Mouse (Mus musculus): Measurements from ENCODE around the gene Syna. TPM values are rescaled to one million over a fixed set of nuclear protein-coding genes. Genes with fewer than 3 reads are reported as not detected.

The Syna gene
- polyA plus RNA-seq, 1 experiment from 2014 or later, result 0.15 TPM

DNA sequence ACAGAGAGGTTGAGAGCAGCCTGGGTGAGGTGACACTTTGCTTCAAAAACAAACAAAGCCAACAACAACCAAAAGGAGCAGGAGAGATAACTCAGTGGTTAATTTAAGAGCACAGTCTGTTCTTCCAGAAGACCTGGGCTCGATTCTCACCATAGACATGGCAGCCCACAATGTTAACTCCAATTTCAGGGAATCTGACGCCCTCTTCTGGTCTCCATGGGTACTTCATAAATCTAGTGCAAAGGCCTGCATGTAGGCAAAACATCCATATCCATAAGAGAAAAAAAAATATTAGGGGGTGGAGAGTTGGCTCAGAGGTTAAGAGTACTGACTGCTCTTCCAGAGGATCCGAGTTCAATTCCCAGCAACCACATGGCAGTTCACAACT, 14.7 kb downstream of the Syna start:
- H3K4me2 ChIP-seq (replicated peaks), result no peak overlapping the region
- H3K9ac ChIP-seq, result no peak overlapping the region
- H3K27ac ChIP-seq, result no peak overlapping the region
- H3K27me3 ChIP-seq, result no peaks in the 10 kb centered on the region
- 57% methylated on average over 3 of the region's 3 CpGs for WGBS
- H3K9me3 ChIP-seq, result no peaks in the 10 kb centered on the region
- H3K36me3 ChIP-seq, result 0 out of 2 replicates have a peak, but pooled peaks cover 7% of the 10 kb centered on the region
- peaks cover 17% of the 10 kb centered on the region for H3K4me1 ChIP-seq
- H3K4me3 ChIP-seq, result no peak overlapping the region
- ATAC-seq (ENCODE audit: insufficient number of reproducible peaks, insufficient read depth, low FRiP score, low TSS enrichment), result no peak

DNA sequence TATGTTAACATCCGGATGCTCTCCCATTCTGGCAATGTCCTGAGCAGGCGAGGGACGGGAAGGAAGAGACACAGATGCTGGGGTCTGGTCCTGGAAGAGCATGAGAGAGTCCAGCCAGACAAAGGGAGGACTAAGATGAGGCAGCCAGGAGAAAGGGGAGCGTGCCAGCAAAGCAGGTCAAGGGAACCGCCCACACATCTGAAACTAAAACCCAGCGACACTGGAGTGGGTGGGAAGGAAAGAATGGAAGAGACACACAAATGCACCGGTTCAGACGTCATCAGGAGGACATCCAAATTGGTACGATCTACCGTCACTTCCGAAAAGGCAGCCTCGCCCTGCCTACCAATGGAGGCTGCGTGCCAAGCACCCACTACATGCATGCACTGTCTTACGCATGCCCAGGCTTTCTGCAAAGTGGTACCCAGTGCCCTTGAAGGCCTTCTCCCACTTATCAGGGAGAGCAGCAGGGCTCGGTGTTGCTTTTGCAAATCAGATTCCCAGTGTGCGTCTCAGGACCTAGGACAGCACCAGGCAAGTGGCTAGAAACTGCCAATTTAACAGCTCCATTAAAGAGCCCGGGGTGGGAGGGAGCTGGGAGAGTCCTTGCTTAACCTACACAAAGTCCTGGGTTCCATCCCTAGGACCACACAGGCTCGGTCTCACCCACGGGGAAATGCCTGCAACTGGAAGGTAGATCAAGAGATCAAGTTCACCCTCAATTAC, 15.3 kb downstream of the Syna start:
- 65% methylated on average over 19 of the region's 19 CpGs for WGBS
- Histone ChIP-seq H3K4me3 (no peak overlapping the region), H3K27me3 (no peaks in the 10 kb centered on the region), H3K27ac (no peak overlapping the region), H3K9me3 (no peaks in the 10 kb centered on the region), H3K4me2 (replicated peaks) (no peak overlapping the region), H3K36me3 (0 out of 2 replicates have a peak, but pooled peaks cover 7% of the 10 kb centered on the region), H3K4me1 (peaks cover 22% of the 10 kb centered on the region), H3K9ac (no peak overlapping the region)
- no peak for ATAC-seq (ENCODE audit: insufficient number of reproducible peaks, insufficient read depth, low FRiP score, low TSS enrichment)

DNA sequence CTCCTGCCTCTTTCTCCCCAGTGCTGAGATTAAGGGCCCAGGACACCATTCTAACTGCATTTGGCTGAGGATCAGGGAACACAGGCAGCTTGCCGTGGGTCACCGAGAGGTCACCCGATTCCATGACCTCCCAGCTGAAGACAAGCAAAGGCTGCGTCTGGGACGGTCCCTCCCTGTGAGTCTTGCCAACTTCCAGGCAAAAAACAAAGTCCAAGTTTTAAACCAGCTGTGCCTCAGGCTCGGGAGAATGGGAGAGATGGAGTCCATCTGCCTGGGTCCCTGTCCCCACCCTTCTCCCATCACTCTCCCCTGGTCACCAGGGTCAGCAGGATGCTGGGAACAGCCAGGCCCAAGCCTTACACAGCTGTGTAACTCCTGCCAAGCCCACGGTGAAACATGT, 18.3 kb downstream of the Syna start:
- no peaks in the 10 kb centered on the region for H3K9me3 ChIP-seq
- no peak overlapping the region for H3K9ac ChIP-seq
- no peak overlapping the region for H3K4me3 ChIP-seq
- no peak for ATAC-seq (ENCODE audit: insufficient number of reproducible peaks, insufficient read depth, low FRiP score, low TSS enrichment)
- no peak overlapping the region; the same call in 1 of the 2 replicates for H3K27ac ChIP-seq
- peaks cover 20% of the 10 kb centered on the region for H3K4me1 ChIP-seq
- 25% methylated on average over 7 of the region's 7 CpGs for WGBS
- H3K4me2 ChIP-seq (replicated peaks), result no peak overlapping the region
- H3K27me3 ChIP-seq, result no peaks in the 10 kb centered on the region
- H3K36me3 ChIP-seq, result peaks cover 21% of the 10 kb centered on the region

DNA sequence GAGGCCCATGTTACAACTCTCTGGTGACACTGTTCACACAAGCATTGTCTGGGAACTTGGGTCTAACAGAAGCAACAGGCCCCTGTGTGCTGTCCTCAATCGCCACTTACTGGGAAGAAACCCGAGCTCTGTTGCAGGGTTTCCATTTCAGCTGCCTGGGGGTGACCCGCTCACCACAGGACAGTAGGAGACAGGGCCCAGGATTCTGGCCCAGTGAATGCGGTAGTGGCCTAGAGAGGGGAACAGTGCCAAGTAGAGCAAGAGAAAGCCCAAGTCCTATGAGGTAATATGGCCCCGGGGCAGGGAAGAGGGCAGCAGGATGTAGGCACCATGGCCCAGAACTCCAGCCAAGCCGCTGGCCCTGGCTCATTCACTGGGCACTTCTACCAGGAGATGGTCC, 19.1 kb downstream of the Syna start:
- Histone ChIP-seq H3K4me3 (no peak overlapping the region), H3K4me2 (replicated peaks) (no peak overlapping the region), H3K27ac (peak overlapping the region; percentile 64; the same call in 1 of the 2 replicates), H3K36me3 (peaks cover 21% of the 10 kb centered on the region), H3K9ac (no peak overlapping the region), H3K9me3 (no peaks in the 10 kb centered on the region), H3K27me3 (no peaks in the 10 kb centered on the region), H3K4me1 (peaks cover 15% of the 10 kb centered on the region)
- 52% methylated on average over 6 of the region's 6 CpGs for WGBS
- ATAC-seq (ENCODE audit: insufficient number of reproducible peaks, insufficient read depth, low FRiP score, low TSS enrichment), result no peak

GRCm38 (mm10) chr5:134539891-134540290, 20.1 kb downstream of the Syna start:
- no peak overlapping the region for H3K4me3 ChIP-seq
- H3K4me2 ChIP-seq (replicated peaks), result no peak overlapping the region
- peaks cover 15% of the 10 kb centered on the region for H3K4me1 ChIP-seq
- ATAC-seq (ENCODE audit: insufficient number of reproducible peaks, insufficient read depth, low FRiP score, low TSS enrichment), result peak; percentile 83
- H3K27me3 ChIP-seq, result no peaks in the 10 kb centered on the region
- no peaks in the 10 kb centered on the region for H3K9me3 ChIP-seq
- H3K27ac ChIP-seq, result peak overlapping the region; percentile 78
- peaks cover 29% of the 10 kb centered on the region for H3K36me3 ChIP-seq
- no peak overlapping the region for H3K9ac ChIP-seq
- WGBS, result 6% methylated on average over 3 of the region's 3 CpGs

- H3K9ac ChIP-seq, result no peak overlapping the region
- peaks cover 15% of the 10 kb centered on the region for H3K4me1 ChIP-seq
- no peak overlapping the region for H3K4me2 ChIP-seq (replicated peaks)
- no peak for ATAC-seq (ENCODE audit: insufficient number of reproducible peaks, insufficient read depth, low FRiP score, low TSS enrichment)
- H3K36me3 ChIP-seq, result peaks cover 62% of the 10 kb centered on the region
- no peak overlapping the region for H3K27ac ChIP-seq
- H3K27me3 ChIP-seq, result no peaks in the 10 kb centered on the region
- H3K9me3 ChIP-seq, result no peaks in the 10 kb centered on the region
- no peak overlapping the region for H3K4me3 ChIP-seq
- WGBS, result 97% methylated on average over 6 of the region's 6 CpGs
These were observed 23.9 kb downstream of the Syna start for GRCm38 (mm10) chr5:134536036-134536435.

GRCm38 (mm10) chr5:134532417-134532816, 27.6 kb downstream of the Syna start:
- Histone ChIP-seq H3K4me1 (peaks cover 10% of the 10 kb centered on the region; the same call in 1 of the 2 replicates), H3K36me3 (peaks cover 52% of the 10 kb centered on the region), H3K4me3 (no peak overlapping the region), H3K9ac (no peak overlapping the region), H3K4me2 (replicated peaks) (no peak overlapping the region), H3K27ac (no peak overlapping the region), H3K27me3 (no peaks in the 10 kb centered on the region), H3K9me3 (no peaks in the 10 kb centered on the region)
- no peak for ATAC-seq (ENCODE audit: insufficient number of reproducible peaks, insufficient read depth, low FRiP score, low TSS enrichment)
- 92% methylated on average over 6 of the region's 6 CpGs for WGBS

DNA sequence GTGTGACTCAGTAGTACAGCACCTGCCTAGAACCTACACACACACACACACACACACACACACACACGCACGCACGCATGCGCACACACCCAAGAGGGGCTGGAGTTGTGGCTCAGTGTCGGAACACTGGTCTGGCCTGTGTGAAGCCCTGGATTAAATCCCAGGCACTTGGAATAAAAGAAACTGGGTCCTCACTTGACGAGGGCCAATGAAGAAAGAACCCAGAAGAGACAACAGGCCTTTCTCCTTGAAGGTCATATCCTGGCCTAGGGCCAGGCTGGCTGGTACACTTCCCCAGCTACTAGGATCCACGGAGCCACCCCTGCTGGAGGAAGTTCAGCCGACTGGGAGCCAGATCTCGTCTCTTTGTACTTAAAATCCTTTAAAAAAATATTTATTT, 28.4 kb downstream of the Syna start:
- H3K27me3 ChIP-seq, result no peaks in the 10 kb centered on the region
- 90% methylated on average over 9 of the region's 9 CpGs for WGBS
- ATAC-seq (ENCODE audit: insufficient number of reproducible peaks, insufficient read depth, low FRiP score, low TSS enrichment), result no peak
- peaks cover 50% of the 10 kb centered on the region for H3K36me3 ChIP-seq
- peaks cover 10% of the 10 kb centered on the region; the same call in 1 of the 2 replicates for H3K4me1 ChIP-seq
- H3K9me3 ChIP-seq, result no peaks in the 10 kb centered on the region
- no peak overlapping the region for H3K27ac ChIP-seq
- H3K4me2 ChIP-seq (replicated peaks), result no peak overlapping the region
- no peak overlapping the region for H3K9ac ChIP-seq
- H3K4me3 ChIP-seq, result no peak overlapping the region

- Histone ChIP-seq H3K9ac (no peak overlapping the region), H3K27me3 (no peaks in the 10 kb centered on the region), H3K36me3 (peaks cover 58% of the 10 kb centered on the region), H3K9me3 (no peaks in the 10 kb centered on the region), H3K4me2 (replicated peaks) (no peak overlapping the region), H3K27ac (no peak overlapping the region), H3K4me3 (no peak overlapping the region), H3K4me1 (peaks cover 10% of the 10 kb centered on the region; the same call in 1 of the 2 replicates)
- no peak for ATAC-seq (ENCODE audit: insufficient number of reproducible peaks, insufficient read depth, low FRiP score, low TSS enrichment)
- WGBS, result 69% methylated on average over 7 of the region's 7 CpGs
These were observed 29.1 kb downstream of the Syna start for GRCm38 (mm10) chr5:134530830-134531229.

DNA sequence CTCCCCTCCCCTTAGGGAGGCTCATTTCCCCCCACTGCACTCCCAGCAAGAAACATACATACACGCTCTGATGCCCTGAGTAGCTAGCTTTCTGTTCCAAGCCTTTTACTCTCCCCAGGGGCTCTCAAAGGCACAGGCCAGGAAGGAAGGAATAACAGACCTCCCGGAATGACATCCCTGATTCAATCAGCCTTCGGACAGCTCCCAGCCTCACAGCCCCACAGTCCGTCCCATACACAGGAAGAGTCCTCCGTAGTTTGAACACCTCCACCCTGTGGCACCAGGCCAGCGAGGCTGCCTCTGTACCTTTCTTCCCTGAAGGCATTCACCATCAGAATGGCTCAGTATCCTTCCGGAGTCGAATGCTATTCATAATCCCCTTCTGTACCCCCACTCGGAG, 31.5 kb downstream of the Syna start:
- no peak for ATAC-seq (ENCODE audit: insufficient number of reproducible peaks, insufficient read depth, low FRiP score, low TSS enrichment)
- Histone ChIP-seq H3K9ac (no peak overlapping the region), H3K36me3 (peaks cover 52% of the 10 kb centered on the region), H3K27ac (no peak overlapping the region), H3K27me3 (no peaks in the 10 kb centered on the region), H3K4me2 (replicated peaks) (no peak overlapping the region), H3K4me1 (peaks cover 10% of the 10 kb centered on the region; the same call in 1 of the 2 replicates), H3K9me3 (no peaks in the 10 kb centered on the region), H3K4me3 (no peak overlapping the region)
- WGBS, result 21% methylated on average over 9 of the region's 9 CpGs

DNA sequence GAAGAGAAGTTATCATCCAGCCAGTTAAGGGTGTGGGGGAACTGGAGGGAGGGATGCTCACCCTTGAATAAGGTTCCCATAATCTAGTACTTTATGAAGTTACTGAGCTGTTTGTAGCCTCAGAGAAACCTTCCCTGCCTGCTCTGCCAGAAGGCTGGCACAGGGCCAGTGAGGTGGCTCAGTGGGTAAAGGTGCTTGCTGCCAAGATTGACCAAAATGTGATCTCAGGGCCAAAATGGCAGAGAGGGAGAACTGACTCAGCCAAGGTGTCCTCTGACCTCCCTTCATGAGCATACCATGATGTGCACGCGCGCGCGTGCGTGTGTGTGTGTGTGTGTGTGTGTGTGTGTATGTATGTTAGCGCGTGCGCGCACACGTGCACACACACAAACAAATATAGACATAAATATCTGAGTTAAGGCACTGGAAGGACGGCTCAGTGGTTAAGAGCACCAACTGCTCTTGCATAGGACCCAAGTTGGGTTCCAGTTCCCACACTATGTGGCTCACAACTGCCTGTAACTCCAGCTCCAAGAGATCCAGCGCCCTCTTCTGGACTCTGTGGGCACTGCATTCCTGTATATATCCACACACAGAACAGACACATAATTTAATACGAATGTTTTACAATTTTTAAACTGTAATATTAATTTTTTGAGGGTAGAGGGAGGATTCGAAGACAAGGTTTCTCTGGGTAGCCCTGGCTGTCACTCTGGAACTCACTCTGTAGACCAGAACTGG, 33.8 kb downstream of the Syna start:
- H3K36me3 ChIP-seq, result peaks cover 51% of the 10 kb centered on the region
- H3K27me3 ChIP-seq, result no peaks in the 10 kb centered on the region
- H3K4me2 ChIP-seq (replicated peaks), result no peak overlapping the region
- no peak overlapping the region for H3K27ac ChIP-seq
- H3K4me1 ChIP-seq, result peaks cover 10% of the 10 kb centered on the region; the same call in 1 of the 2 replicates
- no peak for ATAC-seq (ENCODE audit: insufficient number of reproducible peaks, insufficient read depth, low FRiP score, low TSS enrichment)
- H3K4me3 ChIP-seq, result no peak overlapping the region
- no peaks in the 10 kb centered on the region for H3K9me3 ChIP-seq
- 92% methylated on average over 15 of the region's 15 CpGs for WGBS
- no peak overlapping the region for H3K9ac ChIP-seq

GRCm38 (mm10) chr5:134523728-134524127, 36.2 kb downstream of the Syna start:
- no peak overlapping the region for H3K4me3 ChIP-seq
- H3K27me3 ChIP-seq, result no peaks in the 10 kb centered on the region
- ATAC-seq (ENCODE audit: insufficient number of reproducible peaks, insufficient read depth, low FRiP score, low TSS enrichment), result no peak
- peaks cover 64% of the 10 kb centered on the region for H3K36me3 ChIP-seq
- H3K27ac ChIP-seq, result no peak overlapping the region
- H3K9me3 ChIP-seq, result no peaks in the 10 kb centered on the region
- no peak overlapping the region for H3K4me2 ChIP-seq (replicated peaks)
- 85% methylated on average over 5 of the region's 5 CpGs for WGBS
- peaks cover 5% of the 10 kb centered on the region; the same call in 1 of the 2 replicates for H3K4me1 ChIP-seq
- no peak overlapping the region for H3K9ac ChIP-seq
